16 mouse cellular contexts compared by ENCODE assay signal in genomic region chr10:111945563-111945962, GRCm38 (mm10).
A peak's percentile ranks its signal among the peaks of the same experiment; 100 is the strongest.
DNase-seq lines count a peak whose midpoint lies in the region; ATAC-seq lines count a peak whose summit lies in the region.
"Had no signal": no experiment of that assay in that cellular context is flagged by ENCODE, and none has a peak within 500 bp of the region (broad histone marks: within the 10 kb centered on the region; RNA-seq: fewer than 3 reads in every experiment).

No protein-coding gene starts in this region.

- DNase-seq in frontal cortex, postnatal 14 days (ENCODE audit: low spot score in 2 of 2), result no peak
- peak; percentile 43 for DNase-seq in lung, postnatal 25 days (ENCODE audit: low spot score)
- DNase-seq in lung, postnatal 4 days, result no peak
- DNase-seq in skeletal muscle tissue, adult 2 months (ENCODE audit: low read depth, low spot score), result peak; percentile 42
- DNase-seq in spleen, postnatal 14 days (ENCODE audit: low spot score in 2 of 2), result no peak
- DNase-seq: adrenal gland, postnatal 10 days; adrenal gland, postnatal 36 days; cerebellum, adult 11 months; cerebellum, adult 2 months; cerebellum, adult 9-11 months; cerebellum, postnatal 25 days; forebrain, postnatal 0 days; heart, adult 11 months had no signal

- peak; percentile 97 for ATAC-seq in frontal cortex, adult (ENCODE audit: low TSS enrichment)
- ATAC-seq: activated CD4-positive, CD25-positive, alpha-beta regulatory T cell, adult 4 months; forebrain, embryonic 14.5 days; forebrain, postnatal 0 days had no signal

Comparison
In these comparisons a context has a peak if more than half of its experiments do, and no peak if none do; other contexts are left out.
1. DNase-seq: peak in lung, postnatal 25 days (single experiment) and skeletal muscle tissue, adult 2 months (single experiment); none in frontal cortex, postnatal 14 days (0 of 2), lung, postnatal 4 days (0 of 2) and spleen, postnatal 14 days (0 of 2).